ENCODE assay signal across 26 mouse cellular contexts in the genomic region with DNA sequence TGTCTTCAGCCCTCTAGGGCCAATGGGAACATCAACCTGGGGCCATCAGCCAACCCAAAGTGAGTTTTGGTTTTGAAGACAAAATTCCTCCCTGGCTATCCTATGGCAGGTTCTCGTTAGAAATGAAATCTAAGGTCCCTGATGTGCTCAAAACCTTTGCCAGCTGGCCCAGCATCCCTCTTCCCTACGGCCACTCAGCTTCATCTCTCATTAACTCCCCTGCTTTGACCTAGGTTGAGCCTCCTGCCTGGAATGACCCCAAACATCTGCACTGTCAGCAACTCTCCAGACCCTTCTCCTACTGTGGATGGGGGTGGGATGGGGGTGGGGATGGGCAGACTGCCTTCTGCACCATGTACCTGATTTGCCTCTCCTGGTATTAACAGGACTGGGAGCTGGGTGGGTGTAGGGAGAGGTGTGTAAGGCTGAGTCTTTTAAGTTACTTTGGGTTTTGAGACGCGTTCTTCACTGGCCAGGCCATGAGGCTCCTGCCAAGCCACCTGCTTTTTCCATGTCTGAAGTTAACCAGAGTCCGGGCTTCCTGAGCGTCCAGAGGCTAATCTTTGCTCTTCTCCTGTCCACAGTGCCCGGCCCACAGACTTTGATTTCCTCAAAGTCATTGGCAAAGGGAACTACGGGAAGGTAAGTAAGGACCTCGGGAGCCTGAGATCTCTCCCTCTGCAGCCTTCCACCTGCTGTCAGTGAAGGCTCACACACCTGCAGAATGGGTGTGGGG. TPM values are rescaled to one million over a fixed set of nuclear protein-coding genes. Genes with fewer than 3 reads are reported as not detected.
"Had no signal": no experiment of that assay in that cellular context is flagged by ENCODE, and none has a peak within 500 bp of the region (broad histone marks: within the 10 kb centered on the region; RNA-seq: fewer than 3 reads in every experiment).

No protein-coding gene starts in this region.

- H3K36me3 ChIP-seq: forebrain, embryonic 15.5 days; heart, embryonic 10.5 days; heart, embryonic 12.5 days; hindbrain, embryonic 10.5 days; hindbrain, embryonic 12.5 days; intestine, embryonic 15.5 days; limb, embryonic 13.5 days; limb, embryonic 15.5 days had no signal

- H3K27ac ChIP-seq: forebrain, embryonic 15.5 days; heart, embryonic 10.5 days; hindbrain, embryonic 10.5 days; hindbrain, embryonic 12.5 days; hindbrain, embryonic 14.5 days; intestine, embryonic 15.5 days; limb, embryonic 13.5 days; limb, embryonic 15.5 days; liver, embryonic 12.5 days; liver, embryonic 14.5 days had no signal

- H3K4me2 ChIP-seq: forebrain, embryonic 15.5 days; heart, embryonic 12.5 days; hindbrain, embryonic 12.5 days; hindbrain, embryonic 14.5 days; intestine, embryonic 15.5 days; limb, embryonic 13.5 days; limb, embryonic 15.5 days; liver, embryonic 12.5 days had no signal

- H3K27me3 ChIP-seq: forebrain, embryonic 15.5 days; intestine, embryonic 15.5 days; limb, embryonic 13.5 days; limb, embryonic 15.5 days had no signal

- H3K4me3 ChIP-seq: forebrain, embryonic 15.5 days; heart, embryonic 10.5 days; heart, embryonic 12.5 days; hindbrain, embryonic 10.5 days; hindbrain, embryonic 12.5 days; intestine, embryonic 15.5 days; limb, embryonic 13.5 days; limb, embryonic 15.5 days; liver, embryonic 12.5 days had no signal

- DNase-seq: forebrain, postnatal 0 days; gastrocnemius, postnatal 14 days; gastrocnemius, postnatal 36 days; heart, adult 11 months; heart, postnatal 10 days; heart, postnatal 4 days; layer of hippocampus, adult 9-11 months; layer of hippocampus, postnatal 36 days; left cerebral cortex, postnatal 4 days had no signal

- H3K4me1 ChIP-seq: limb, embryonic 13.5 days; limb, embryonic 15.5 days had no signal

- H3K9ac ChIP-seq: forebrain, embryonic 15.5 days; forebrain, postnatal 0 days; heart, embryonic 12.5 days; hindbrain, embryonic 12.5 days; hindbrain, embryonic 14.5 days; intestine, embryonic 15.5 days; limb, embryonic 13.5 days; limb, embryonic 15.5 days; liver, embryonic 12.5 days; liver, embryonic 14.5 days had no signal

- ATAC-seq: forebrain, embryonic 15.5 days; forebrain, postnatal 0 days; hindbrain, embryonic 16.5 days; inflammation-experienced regulatory T-cells, adult 6 months; intestine, embryonic 15.5 days; intestine, postnatal 0 days; liver, embryonic 12.5 days had no signal

- H3K9me3 ChIP-seq: forebrain, embryonic 15.5 days; heart, embryonic 10.5 days; heart, embryonic 12.5 days; hindbrain, embryonic 10.5 days; hindbrain, embryonic 12.5 days; intestine, embryonic 15.5 days; limb, embryonic 13.5 days; limb, embryonic 15.5 days; liver, embryonic 12.5 days had no signal

RNA-seq across cellular contexts. Expression of a gene that starts 6.9 kb away (rescaled TPM):
- polyA plus RNA-seq: forebrain, embryonic 15.5 days; heart, embryonic 14.5 days; hindbrain, embryonic 10.5 days; hindbrain, embryonic 12.5 days; inflammation-experienced regulatory T-cells, adult 6 months; limb, embryonic 11.5 days had no signal

RNA-seq across cellular contexts. Expression of a gene that starts 50.8 kb away (rescaled TPM):
- polyA plus RNA-seq: heart, embryonic 12.5 days; liver, embryonic 16.5 days had no signal
